Mouse (Mus musculus) midbrain, embryonic 16.5 days (tissue): ENCODE measurements around the gene Sh3d21. TPM values are rescaled to one million over a fixed set of nuclear protein-coding genes. Genes with fewer than 3 reads are reported as not detected.

Experiments
- ATAC-seq: fragments of 200-750 bp; cut with Nextera tagmentation; 2 replicates; pipeline ENCODE4 v1.8.0; 2017; ENCODE audit warnings: moderate TSS enrichment
- H3K27ac ChIP-seq: fragments of 300-500 bp; sonication (generic); 2 replicates; pipeline ENCODE4 v1.5.1; 2014; ENCODE audit warnings: mild to moderate bottlenecking, low read length, mixed read lengths
- H3K27me3 ChIP-seq: fragments of 300-500 bp; sonication (generic); 2 replicates; pipeline ENCODE4 v1.6.1; 2014; ENCODE audit warnings: low read depth, low read length, mixed read lengths; ENCODE audit not compliant: control insufficient read depth, insufficient read depth
- H3K36me3 ChIP-seq: fragments of 300-500 bp; sonication (generic); 2 replicates; pipeline ENCODE4 v1.6.1; 2014; ENCODE audit warnings: mild to moderate bottlenecking, low read length, moderate library complexity, mixed read lengths; ENCODE audit not compliant: control insufficient read depth, insufficient read depth
- H3K4me1 ChIP-seq: fragments of 300-500 bp; sonication (generic); 2 replicates; pipeline ENCODE4 v1.6.1; 2014; ENCODE audit warnings: mild to moderate bottlenecking, low read length, mixed read lengths; ENCODE audit not compliant: control insufficient read depth, insufficient read depth
- H3K4me2 ChIP-seq: fragments of 300-500 bp; sonication (generic); 2 replicates; pipeline ENCODE4 v1.6.1; 2014; ENCODE audit warnings: mild to moderate bottlenecking, low read length, mixed read lengths
- H3K4me3 ChIP-seq: fragments of 300-500 bp; sonication (generic); 2 replicates; pipeline ENCODE4 v1.5.1; 2014; ENCODE audit warnings: low read depth, mild to moderate bottlenecking, low read length, moderate library complexity, mixed read lengths
- H3K9ac ChIP-seq: fragments of 300-500 bp; sonication (generic); 2 replicates; pipeline ENCODE4 v1.6.1; 2014; ENCODE audit warnings: low read depth, low read length, mixed read lengths
- H3K9me3 ChIP-seq: fragments of 300-500 bp; sonication (generic); replicated peaks from 2 replicates; pipeline ENCODE4 v1.6.1; 2014; ENCODE audit warnings: mild to moderate bottlenecking, low read length, mixed read lengths; ENCODE audit not compliant: control insufficient read depth, poor library complexity, severe bottlenecking
- WGBS: fragments of 180-500 bp; shearing (Covaris S2); extraction: QIAGEN DNeasy Blood & Tissue Kit; methylation state at CpG from one replicate; pipeline ENCODE4 v1.1.7; 2014; 5-methylcytosine and 5-hydroxymethylcytosine counted together
- polyA plus RNA-seq: library from polyadenylated mRNA; unstranded; fragments of >200 nt; fragmentation: Nextera tagmentation; extraction: Ambion mirVana; gene quantifications from 2 replicates; pipeline ENCODE4 v1.2.1, GENCODE M21; 2015

Sh3d21 gene
- polyA plus RNA-seq, 1 experiment from 2014 or later: 1.4 TPM

DNA sequence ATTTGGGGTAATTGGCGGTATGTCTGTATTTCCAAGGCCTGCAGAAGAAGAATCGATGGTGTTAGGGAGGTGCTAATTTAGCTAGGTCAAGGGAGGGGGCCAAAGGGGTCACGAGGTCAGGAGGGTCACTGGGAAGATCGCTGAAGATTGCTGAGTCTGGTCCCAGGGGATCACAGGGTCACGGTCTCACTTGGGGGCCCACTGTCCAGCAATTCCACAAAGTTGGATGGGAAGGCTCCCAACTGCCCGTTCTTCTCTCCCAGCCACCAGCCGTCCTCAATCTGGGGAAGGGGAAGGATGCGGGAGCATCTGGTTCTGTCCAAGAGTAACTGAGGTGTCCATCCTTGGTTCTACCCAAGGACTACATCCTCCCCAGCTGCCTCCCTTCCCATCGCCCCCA is 1.3 kb downstream of the Sh3d21 start:
- 68% methylated on average over 9 of the region's 9 CpGs for WGBS
- 0 out of 2 replicates have a peak, but pooled peaks have one; percentile 7 for ATAC-seq
- 0 out of 2 replicates have a peak overlapping the region, but pooled peaks have one; percentile 80 for H3K9ac ChIP-seq

DNA sequence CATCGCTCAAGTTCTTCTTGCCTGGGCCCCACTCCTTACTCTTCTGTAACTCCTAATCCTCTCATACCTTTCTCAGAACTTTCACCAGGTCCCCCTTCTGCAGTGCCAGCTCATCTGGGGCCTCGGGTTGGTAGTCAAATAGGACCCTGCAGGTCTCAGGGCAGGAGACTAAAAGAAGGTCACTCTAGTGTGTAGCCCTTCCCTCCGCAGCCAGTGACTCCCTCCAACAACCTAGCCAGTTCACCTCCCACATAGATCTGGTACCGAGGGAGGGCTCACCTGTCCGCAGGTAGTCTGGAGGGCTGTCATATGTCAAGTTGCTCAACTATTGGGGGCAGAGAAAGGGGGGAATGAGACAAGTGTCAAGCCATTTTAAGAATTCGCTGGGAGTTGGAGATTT is 1.8 kb downstream of the Sh3d21 start:
- no peak for ATAC-seq
- H3K27me3 ChIP-seq: no peaks in the 10 kb centered on the region
- no peak overlapping the region for H3K4me3 ChIP-seq
- peaks cover 6% of the 10 kb centered on the region; the same call in 1 of the 2 replicates for H3K4me1 ChIP-seq
- H3K9me3 ChIP-seq: no peaks in the 10 kb centered on the region
- no peak overlapping the region for H3K4me2 ChIP-seq
- no peak overlapping the region for H3K9ac ChIP-seq
- WGBS: 93% methylated on average over 6 of the region's 6 CpGs
- no peak overlapping the region for H3K27ac ChIP-seq
- peaks cover 3% of the 10 kb centered on the region; the same call in 1 of the 2 replicates for H3K36me3 ChIP-seq

More for the DNA sequence above, 1.3 kb downstream of the Sh3d21 start:
- no peak overlapping the region for H3K4me3 ChIP-seq
- peak overlapping the region; percentile 84 for H3K4me2 ChIP-seq
- H3K9me3 ChIP-seq: no peaks in the 10 kb centered on the region
- no peaks in the 10 kb centered on the region for H3K27me3 ChIP-seq
- no peak overlapping the region for H3K27ac ChIP-seq
- H3K36me3 ChIP-seq: peaks cover 9% of the 10 kb centered on the region; the same call in 1 of the 2 replicates
- H3K4me1 ChIP-seq: peaks cover 6% of the 10 kb centered on the region; the same call in 1 of the 2 replicates

DNA sequence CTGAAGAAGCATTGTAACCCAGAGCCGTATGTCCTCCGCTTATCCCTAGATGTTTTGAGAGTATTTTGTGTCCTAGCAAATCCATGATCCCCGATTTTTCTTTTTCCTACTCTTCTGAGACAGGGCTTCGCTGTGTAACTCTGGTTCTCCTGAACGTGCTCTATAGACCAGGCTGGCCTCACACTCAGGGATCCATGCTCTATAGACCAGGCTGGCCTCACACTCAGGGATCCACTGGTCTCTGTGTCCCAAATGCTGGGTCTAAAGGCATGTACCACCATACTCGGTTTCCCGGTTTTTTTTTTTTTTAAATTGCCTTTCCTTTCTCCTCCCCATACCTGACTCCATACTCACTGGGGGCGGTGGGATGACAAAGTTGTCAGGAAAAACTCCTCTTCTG is 2.3 kb downstream of the Sh3d21 start:
- H3K4me3 ChIP-seq: no peak overlapping the region
- 89% methylated on average over 8 of the region's 8 CpGs for WGBS
- H3K27ac ChIP-seq: no peak overlapping the region
- ATAC-seq: no peak
- H3K4me2 ChIP-seq: no peak overlapping the region
- H3K36me3 ChIP-seq: no peaks in the 10 kb centered on the region
- H3K9ac ChIP-seq: no peak overlapping the region
- no peaks in the 10 kb centered on the region for H3K27me3 ChIP-seq
- no peaks in the 10 kb centered on the region for H3K9me3 ChIP-seq
- H3K4me1 ChIP-seq: peaks cover 6% of the 10 kb centered on the region; the same call in 1 of the 2 replicates

DNA sequence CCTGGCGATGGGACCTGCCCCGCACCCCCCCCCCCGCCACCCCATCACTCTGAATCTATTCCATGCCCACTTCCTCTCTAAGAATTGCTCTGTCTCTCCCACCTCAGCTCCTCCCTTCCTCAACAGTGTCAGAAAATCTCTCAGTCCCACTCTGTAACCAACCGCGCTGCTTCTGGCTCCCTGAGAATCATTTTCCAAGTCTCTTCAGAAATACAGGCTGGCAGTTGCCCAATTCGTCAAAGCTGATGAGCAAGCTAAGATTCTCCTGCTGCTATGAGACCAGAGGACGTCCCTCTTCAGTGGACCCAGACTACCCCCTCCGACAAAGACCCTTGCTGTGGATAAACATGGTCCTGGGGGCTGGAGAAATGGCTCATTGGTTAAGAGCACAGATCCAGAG is 3.8 kb downstream of the Sh3d21 start:
- H3K27me3 ChIP-seq: no peaks in the 10 kb centered on the region
- peaks cover 6% of the 10 kb centered on the region; the same call in 1 of the 2 replicates for H3K4me1 ChIP-seq
- ATAC-seq: no peak
- no peaks in the 10 kb centered on the region for H3K9me3 ChIP-seq
- no peak overlapping the region for H3K4me2 ChIP-seq
- no peaks in the 10 kb centered on the region for H3K36me3 ChIP-seq
- no peak overlapping the region for H3K9ac ChIP-seq
- H3K4me3 ChIP-seq: no peak overlapping the region
- 70% methylated on average over 8 of the region's 8 CpGs for whole genome bisulfite sequencing
- H3K27ac ChIP-seq: no peak overlapping the region

DNA sequence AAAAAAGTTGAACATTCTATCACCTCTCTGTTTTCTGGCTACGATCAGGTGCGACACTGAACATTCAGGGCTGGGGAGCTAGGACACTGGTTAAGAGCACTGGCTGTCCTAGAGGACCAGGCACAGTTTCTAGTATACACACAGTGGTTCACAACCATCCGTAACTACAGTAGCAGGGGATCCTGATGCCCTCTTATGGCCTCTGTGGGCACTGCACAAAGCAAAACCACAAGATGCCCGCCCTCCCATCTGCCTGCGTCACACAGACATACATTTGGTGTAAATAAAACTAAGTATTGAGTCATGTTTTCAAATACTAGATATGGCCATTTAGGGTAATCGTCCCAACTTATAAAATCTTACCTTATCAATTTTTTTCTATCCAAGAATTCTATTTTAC is 5.7 kb downstream of the Sh3d21 start:
- 91% methylated on average over 6 of the region's 6 CpGs for WGBS
- Histone ChIP-seq H3K27ac (no peak overlapping the region), H3K4me3 (no peak overlapping the region), H3K4me1 (peaks cover 4% of the 10 kb centered on the region; the same call in 1 of the 2 replicates), H3K27me3 (no peaks in the 10 kb centered on the region), H3K4me2 (no peak overlapping the region), H3K36me3 (no peaks in the 10 kb centered on the region), H3K9ac (no peak overlapping the region), H3K9me3 (no peaks in the 10 kb centered on the region)
- ATAC-seq: no peak

DNA sequence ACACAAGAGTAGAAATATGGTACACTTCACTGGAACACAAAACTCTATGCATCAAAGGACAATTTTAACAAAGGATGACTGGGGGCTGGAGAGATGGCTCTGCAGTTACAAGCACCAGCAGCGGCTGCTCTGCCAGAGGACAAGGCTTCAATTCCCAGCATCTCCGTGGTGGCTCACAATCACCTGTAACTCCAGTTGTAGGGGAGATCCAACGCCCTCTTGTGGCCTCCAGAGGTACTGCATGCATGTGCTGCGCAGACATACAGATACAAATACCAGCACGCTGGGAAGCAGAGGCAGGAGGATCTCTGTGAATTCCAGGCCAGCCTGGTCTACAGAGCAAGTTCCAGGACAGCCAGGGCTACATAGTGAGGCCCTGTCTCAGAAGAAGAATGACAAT is 6.7 kb downstream of the Sh3d21 start:
- 57% methylated on average over 5 of the region's 5 CpGs for WGBS
- no peak overlapping the region for H3K4me3 ChIP-seq
- H3K9ac ChIP-seq: no peak overlapping the region
- H3K27ac ChIP-seq: no peak overlapping the region
- H3K4me2 ChIP-seq: no peak overlapping the region
- no peaks in the 10 kb centered on the region for H3K4me1 ChIP-seq
- no peaks in the 10 kb centered on the region for H3K36me3 ChIP-seq
- no peaks in the 10 kb centered on the region for H3K9me3 ChIP-seq
- no peaks in the 10 kb centered on the region for H3K27me3 ChIP-seq
- no peak for ATAC-seq

DNA sequence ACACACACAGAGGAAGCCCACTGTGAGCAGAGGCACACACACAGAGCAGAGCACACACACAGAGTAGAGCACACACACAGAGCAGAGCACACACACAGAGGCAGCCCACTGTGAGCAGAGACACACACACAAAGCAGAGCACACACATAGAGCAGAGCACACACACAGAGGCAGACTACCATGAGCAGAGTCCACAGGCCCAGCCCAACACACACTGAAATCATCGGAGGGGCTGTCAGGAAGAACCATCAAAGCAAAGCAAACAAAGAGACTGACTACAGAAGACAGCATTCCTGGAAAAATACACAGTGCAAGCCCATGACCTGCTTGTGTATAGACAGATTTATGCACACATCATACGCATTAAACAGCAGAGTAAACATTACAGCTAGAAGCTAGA is 7.4 kb downstream of the Sh3d21 start:
- no peak for ATAC-seq
- Histone ChIP-seq H3K27ac (peak overlapping the region; percentile 45), H3K27me3 (no peaks in the 10 kb centered on the region), H3K9ac (no peak overlapping the region; the same call in 1 of the 2 replicates), H3K4me1 (no peaks in the 10 kb centered on the region), H3K36me3 (no peaks in the 10 kb centered on the region), H3K4me3 (no peak overlapping the region), H3K4me2 (no peak overlapping the region), H3K9me3 (no peaks in the 10 kb centered on the region)
- 72% methylated on average over 2 of the region's 2 CpGs for WGBS

DNA sequence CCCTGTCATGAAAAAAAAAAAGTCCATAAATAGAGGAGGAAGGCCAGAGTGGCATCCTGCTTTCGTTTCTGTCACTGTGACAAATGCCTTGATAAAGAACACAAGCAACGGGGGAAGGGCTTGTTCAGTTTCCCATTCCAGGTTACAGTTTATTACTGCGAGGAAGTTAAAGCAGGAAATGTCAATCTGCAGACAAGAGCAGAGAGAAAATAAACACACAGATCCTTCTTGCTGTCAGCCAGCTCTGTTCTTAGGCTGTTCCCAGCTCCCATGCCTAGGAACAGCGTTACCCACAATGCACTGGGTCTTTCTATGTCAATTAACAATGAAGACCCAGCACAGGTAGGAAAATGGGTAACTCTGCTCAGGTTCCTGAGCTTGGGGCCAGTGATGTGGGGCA is 8.1 kb downstream of the Sh3d21 start:
- WGBS: 75% methylated on average over 4 of the region's 4 CpGs
- no peak overlapping the region for H3K4me2 ChIP-seq
- peaks cover 5% of the 10 kb centered on the region for H3K27me3 ChIP-seq
- no peak for ATAC-seq
- H3K27ac ChIP-seq: peak overlapping the region; percentile 45
- no peak overlapping the region for H3K4me3 ChIP-seq
- no peaks in the 10 kb centered on the region for H3K4me1 ChIP-seq
- no peaks in the 10 kb centered on the region for H3K36me3 ChIP-seq
- H3K9me3 ChIP-seq: no peaks in the 10 kb centered on the region
- no peak overlapping the region for H3K9ac ChIP-seq

DNA sequence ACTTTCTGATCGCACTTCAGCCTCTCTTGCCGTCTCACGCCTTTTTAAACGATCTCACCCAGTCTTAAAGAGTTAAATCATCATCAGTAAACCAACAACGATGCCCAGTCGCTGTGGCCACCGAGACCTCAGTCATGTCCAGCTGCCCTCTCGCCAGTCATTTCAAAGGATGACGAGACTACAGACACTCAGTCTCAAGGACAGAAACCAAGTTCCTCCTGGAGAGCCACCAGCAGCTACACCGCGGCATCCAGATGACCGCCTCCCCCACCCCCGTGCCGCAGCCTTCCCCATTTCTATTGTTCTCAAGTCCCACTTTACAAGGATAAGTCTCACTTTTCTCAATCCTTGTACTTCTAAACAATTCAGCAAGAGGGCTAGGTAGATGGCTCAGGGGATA is 10.4 kb downstream of the Sh3d21 start:
- H3K36me3 ChIP-seq: no peaks in the 10 kb centered on the region
- WGBS: 53% methylated on average over 14 of the region's 14 CpGs
- no peak overlapping the region for H3K4me3 ChIP-seq
- H3K9ac ChIP-seq: no peak overlapping the region
- peaks cover 26% of the 10 kb centered on the region for H3K27me3 ChIP-seq
- H3K27ac ChIP-seq: no peak overlapping the region
- no peak for ATAC-seq
- H3K4me1 ChIP-seq: peaks cover 10% of the 10 kb centered on the region
- no peaks in the 10 kb centered on the region for H3K9me3 ChIP-seq
- no peak overlapping the region for H3K4me2 ChIP-seq
